Mouse (Mus musculus) ES-Bruce4 (cell line): Measurements from ENCODE around the gene Unc80.

Experiments
- CTCF ChIP-seq: IDR thresholded peaks from one replicate; pipeline ENCODE4 v1.8.1; 2011; ENCODE audit warnings: low read depth, low read length
- EP300 ChIP-seq: IDR thresholded peaks from 2 replicates; pipeline ENCODE4 v1.6.1; 2011; ENCODE audit warnings: low read depth, low read length; ENCODE audit not compliant: insufficient read depth
- POLR2A ChIP-seq: IDR thresholded peaks from one replicate; pipeline ENCODE4 v1.8.1; 2011; ENCODE audit warnings: low read length; ENCODE audit not compliant: insufficient read depth

DNA sequence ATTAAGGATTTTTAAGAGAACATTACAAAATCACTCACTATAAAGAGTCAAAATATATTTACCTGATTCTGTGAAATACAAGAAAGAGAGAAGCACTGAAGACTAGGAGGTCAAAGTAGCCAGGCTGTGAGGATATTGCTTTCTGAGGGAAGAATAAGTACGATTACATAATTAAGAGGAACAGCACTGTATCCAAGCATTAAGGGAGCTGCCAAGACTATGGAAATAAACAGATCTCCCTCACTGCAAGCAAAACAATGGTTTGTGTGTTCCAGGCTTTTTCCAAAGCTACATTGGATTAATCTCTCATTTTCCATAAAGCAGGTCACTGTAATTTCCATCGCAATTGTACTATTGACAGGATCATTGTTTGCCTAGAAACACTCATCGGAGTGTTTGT, 14.6 kb downstream of the Unc80 start:
- no peak for TF ChIP-seq CTCF
- TF ChIP-seq EP300, result no peak
- no peak for TF ChIP-seq POLR2A
